Mouse (Mus musculus) bone marrow, adult 2 months (tissue): Measurements from ENCODE around the gene Agmat. TPM values are rescaled to one million over a fixed set of nuclear protein-coding genes. Genes with fewer than 3 reads are reported as not detected.
"Not testable (repeated sequence)": the region's sequence is repeated elsewhere in the genome, so short reads cannot be mapped to it uniquely, and the experiment has no call there.

ENCODE experiments used
- H3K27ac ChIP-seq: fragments of 200-500 bp; 2 replicates; pipeline ENCODE4 v1.5.1; 2012; ENCODE audit warnings: low read depth, mild to moderate bottlenecking, control low read depth, inconsistent platforms, low read length; ENCODE audit not compliant: control insufficient read depth, poor library complexity, insufficient read depth
- H3K4me1 ChIP-seq: fragments of 200-500 bp; 2 replicates; pipeline ENCODE4 v1.6.1; 2011; ENCODE audit warnings: low read length; ENCODE audit not compliant: control insufficient read depth, insufficient read depth
- H3K4me3 ChIP-seq: fragments of 200-500 bp; replicated peaks from 2 replicates; pipeline ENCODE3; 2011; ENCODE audit warnings: mild to moderate bottlenecking, low read depth, low read length, control low read depth; ENCODE audit not compliant: control insufficient read depth
- CTCF ChIP-seq: fragments of 200-500 bp; IDR thresholded peaks from 2 replicates; pipeline ENCODE4 v1.5.1; 2011; ENCODE audit warnings: low read length, control low read depth; ENCODE audit not compliant: control insufficient read depth, insufficient read depth
- POLR2A ChIP-seq: fragments of 200-500 bp; IDR thresholded peaks from 2 replicates; pipeline ENCODE4 v1.6.1; 2011; ENCODE audit warnings: low read depth, mild to moderate bottlenecking, control low read depth, low read length, borderline replicate concordance; ENCODE audit not compliant: control insufficient read depth
- whole genome bisulfite sequencing: fragments of 180-500 bp; shearing (Covaris S2); methylation state at CpG from one replicate; pipeline ENCODE4 v1.1.7; 2018; 5-methylcytosine and 5-hydroxymethylcytosine counted together
- polyA plus RNA-seq: library from polyadenylated mRNA; stranded (reverse); fragments of >200 nt; gene quantifications from 2 replicates; pipeline ENCODE4 v1.2.4, GENCODE M21; 2011; ENCODE audit warnings: low replicate concordance; ENCODE audit not compliant: missing spikeins, insufficient read depth, insufficient read length

Gene Agmat
- polyA plus RNA-seq, 1 experiment, result 1.8 TPM

DNA sequence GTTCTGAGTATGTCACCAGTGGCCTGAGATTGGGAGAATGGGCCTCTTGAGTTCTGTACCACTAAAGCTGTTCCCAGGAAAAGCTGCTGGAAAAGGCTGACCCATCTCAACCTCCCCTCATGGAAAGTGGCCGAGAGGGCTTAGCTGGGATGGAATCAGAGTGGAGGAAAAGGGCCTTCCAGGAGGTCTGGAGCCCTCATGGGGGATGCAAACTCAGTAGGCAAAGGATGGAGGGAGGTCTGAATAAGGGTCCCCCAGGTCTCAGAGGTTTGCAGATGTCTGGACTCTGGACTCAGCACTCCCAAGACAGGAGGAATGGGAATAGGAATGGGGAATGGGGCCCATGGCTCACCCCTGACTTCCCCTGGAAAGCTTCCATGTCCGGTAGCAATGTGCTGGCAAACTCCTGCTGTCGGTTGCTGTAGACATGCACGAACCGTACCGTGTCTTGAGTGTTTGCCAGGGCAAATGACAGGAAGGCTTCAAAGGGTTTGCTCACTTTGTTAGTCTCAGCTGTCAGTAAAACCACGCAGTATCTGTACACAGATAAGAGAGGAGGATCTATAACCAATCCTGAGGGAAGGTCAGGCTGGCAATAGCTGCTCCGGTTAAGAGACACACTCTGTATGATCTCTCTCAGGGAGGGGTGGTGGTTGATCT is 23.2 kb downstream of the Agmat start:
- TF ChIP-seq CTCF, result no peak
- no peak for TF ChIP-seq POLR2A
- H3K4me1 ChIP-seq, result peaks cover 1% of the 10 kb centered on the region
- H3K4me3 ChIP-seq, result no peak overlapping the region
- 60% methylated on average over 8 of the region's 8 CpGs for WGBS
- no peak overlapping the region for H3K27ac ChIP-seq

- TF ChIP-seq CTCF (no peak), POLR2A (no peak)
- WGBS, result 36% methylated on average over 8 of the region's 8 CpGs
- peaks cover 1% of the 10 kb centered on the region for H3K4me1 ChIP-seq
- H3K27ac ChIP-seq, result no peak overlapping the region
- no peak overlapping the region for H3K4me3 ChIP-seq
Observed at GRCm38 (mm10) chr4:141771823-141772222, 25.4 kb downstream of the Agmat start.

GRCm38 (mm10) chr4:141773019-141773418 is 26.5 kb downstream of the Agmat start:
- H3K27ac ChIP-seq, H3K4me1 ChIP-seq, H3K4me3 ChIP-seq: not testable (repeated sequence)
- 93% methylated on average over 4 of the region's 4 CpGs for WGBS

- H3K4me1 ChIP-seq, result no peaks in the 10 kb centered on the region
- TF ChIP-seq POLR2A, result no peak
- TF ChIP-seq CTCF, result no peak
- H3K27ac ChIP-seq, result no peak overlapping the region
- no peak overlapping the region for H3K4me3 ChIP-seq
- 93% methylated on average over 8 of the region's 8 CpGs for WGBS
Observed at GRCm38 (mm10) chr4:141779828-141780227, 33.4 kb downstream of the Agmat start.

DNA sequence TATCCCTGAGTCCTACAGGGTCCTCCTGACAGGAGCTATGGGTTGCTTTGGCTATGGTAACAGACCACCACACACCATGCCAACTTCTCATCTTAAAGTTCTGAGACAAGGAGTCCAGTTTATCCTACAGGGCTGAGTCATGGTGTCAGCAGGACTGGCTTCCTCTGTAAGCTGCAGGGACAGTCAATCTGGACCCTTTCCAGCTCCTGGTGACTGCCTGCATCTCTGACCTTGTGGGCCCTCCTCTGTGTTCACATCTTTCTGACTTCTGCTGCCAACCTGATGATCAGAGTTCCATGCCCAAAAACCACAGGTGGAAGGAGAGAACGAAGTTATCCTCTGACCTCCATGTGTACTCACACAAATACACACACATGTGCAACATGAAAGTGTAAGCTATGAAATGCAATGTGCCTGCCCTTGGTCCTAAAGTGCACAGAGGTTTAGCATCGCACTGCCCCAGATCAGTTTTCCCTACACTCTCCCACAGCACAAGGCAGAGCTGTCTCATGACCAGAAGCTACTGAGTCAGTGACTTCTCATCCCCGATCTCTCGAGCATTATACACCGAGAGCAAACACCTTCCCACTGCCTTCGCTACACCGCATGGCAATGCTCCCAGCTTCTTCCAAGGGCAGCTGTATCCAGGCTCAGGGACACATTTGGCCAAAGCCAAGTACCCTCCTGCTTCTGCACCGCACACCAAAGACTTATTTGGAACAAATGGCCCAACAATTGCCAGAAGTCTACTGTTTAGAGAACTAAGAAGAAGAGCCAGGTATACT is 34.9 kb downstream of the Agmat start:
- 94% methylated on average over 8 of the region's 8 CpGs for WGBS
- TF ChIP-seq POLR2A, result no peak
- TF ChIP-seq CTCF, result no peak
- Histone ChIP-seq H3K4me3 (no peak overlapping the region), H3K4me1 (no peaks in the 10 kb centered on the region), H3K27ac (no peak overlapping the region)

DNA sequence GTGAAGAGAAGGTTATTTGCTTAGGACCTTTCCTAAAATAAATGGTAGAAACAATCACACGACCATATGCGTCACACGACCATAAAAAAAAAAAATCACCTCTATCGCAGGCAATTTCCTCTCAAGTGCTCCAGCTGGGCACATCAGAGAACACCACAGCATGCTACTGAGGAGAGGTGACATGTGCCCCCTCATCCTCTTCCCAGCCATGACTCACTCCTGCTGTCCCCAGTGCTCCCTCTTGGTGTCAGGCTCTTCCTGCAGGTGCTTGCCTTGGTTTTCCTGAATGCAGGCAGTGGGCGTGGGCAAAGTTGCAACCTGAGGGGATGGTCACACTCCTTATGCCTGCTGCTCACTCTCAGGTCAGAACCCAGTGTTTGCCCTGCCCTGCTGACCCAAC is 38.4 kb downstream of the Agmat start:
- Histone ChIP-seq H3K27ac (no peak overlapping the region), H3K4me1 (no peaks in the 10 kb centered on the region), H3K4me3 (no peak overlapping the region)
- 92% methylated on average over 5 of the region's 5 CpGs for WGBS
- TF ChIP-seq POLR2A, result no peak
- no peak for TF ChIP-seq CTCF

- WGBS, result 89% methylated on average over 13 of the region's 13 CpGs
- no peak for TF ChIP-seq CTCF
- no peak for TF ChIP-seq POLR2A
- no peaks in the 10 kb centered on the region; the same call in 1 of the 2 replicates for H3K4me1 ChIP-seq
- no peak overlapping the region for H3K4me3 ChIP-seq
- H3K27ac ChIP-seq, result no peak overlapping the region
Observed at GRCm38 (mm10) chr4:141786141-141786540, 39.7 kb downstream of the Agmat start.

GRCm38 (mm10) chr4:141787046-141787445 is 40.6 kb downstream of the Agmat start:
- WGBS, result 82% methylated on average over 6 of the region's 6 CpGs
- TF ChIP-seq CTCF, result no peak
- no peak for TF ChIP-seq POLR2A
- no peak overlapping the region for H3K4me3 ChIP-seq
- no peaks in the 10 kb centered on the region; the same call in 1 of the 2 replicates for H3K4me1 ChIP-seq
- no peak overlapping the region for H3K27ac ChIP-seq

GRCm38 (mm10) chr4:141787462-141787861 is 41.0 kb downstream of the Agmat start:
- Histone ChIP-seq H3K27ac (no peak overlapping the region), H3K4me3 (no peak overlapping the region), H3K4me1 (no peaks in the 10 kb centered on the region; the same call in 1 of the 2 replicates)
- WGBS, result 90% methylated on average over 7 of the region's 7 CpGs
- TF ChIP-seq CTCF, result no peak
- no peak for TF ChIP-seq POLR2A
